Mouse (Mus musculus): ENCODE measurements at regions not wholly inside any gene's neighbourhood (a gene's known extent, or its start where the extent isn't known, plus 50 kb on each side); places are given as distances from the start of the nearest gene placed in this dataset.
"Not testable (repeated sequence)": the region's sequence is repeated elsewhere in the genome, so short reads cannot be mapped to it uniquely, and the experiment has no call there.

DNA sequence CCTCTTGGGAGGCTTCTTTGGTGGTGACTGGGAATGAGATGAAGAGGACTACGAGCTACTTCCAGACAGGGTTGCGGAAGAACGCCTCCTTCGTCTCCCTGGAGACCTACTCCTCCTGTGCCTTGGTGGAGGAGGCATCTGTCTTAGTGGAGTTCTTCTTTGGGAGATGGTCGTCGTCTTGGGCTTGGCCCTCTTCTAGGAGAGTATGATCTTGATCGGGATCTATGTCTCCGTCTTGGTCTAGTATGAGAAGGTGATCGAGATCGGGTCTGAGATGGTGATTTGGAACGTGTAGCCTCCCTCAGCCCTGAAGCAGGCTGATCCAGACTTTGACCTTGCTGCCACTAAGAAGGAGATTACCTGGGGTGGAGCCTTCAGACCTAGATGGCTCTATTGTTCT is 276.3 kb downstream of the 1810013L24Rik start:
- TF ChIP-seq EP300 (IDR thresholded peaks at IDR 0.05; ENCODE audit: insufficient read depth, low read depth, low read length): no peak
- TF ChIP-seq CTCF (IDR thresholded peaks at IDR 0.05): no peak
- no peak for TF ChIP-seq POLR2A (IDR thresholded peaks at IDR 0.05; ENCODE audit: insufficient read depth, low read depth, low read length)
- H3K4me1 ChIP-seq (ENCODE audit: control insufficient read depth, insufficient read depth, low read length): no peaks in the 10 kb centered on the region
- H3K4me3 ChIP-seq: no peak overlapping the region
- H3K36me3 ChIP-seq (ENCODE audit: control insufficient read depth, insufficient read depth, low read length): no peaks in the 10 kb centered on the region
- H3K27ac ChIP-seq: no peak overlapping the region
- H3K27me3 ChIP-seq (ENCODE audit: control insufficient read depth, insufficient read depth, low read length): no peaks in the 10 kb centered on the region
- DNase-seq: no peak
- WGBS: 91% methylated on average over 11 of the region's 11 CpGs
- no peaks in the 10 kb centered on the region for H3K79me2 ChIP-seq (replicated peaks; ENCODE audit: control insufficient read depth, insufficient read depth, low read length)
- intact Hi-C loops (cut with DNase I): no loop called here
- no peak overlapping the region for H3K9ac ChIP-seq (ENCODE audit: low read depth, low read length)

DNA sequence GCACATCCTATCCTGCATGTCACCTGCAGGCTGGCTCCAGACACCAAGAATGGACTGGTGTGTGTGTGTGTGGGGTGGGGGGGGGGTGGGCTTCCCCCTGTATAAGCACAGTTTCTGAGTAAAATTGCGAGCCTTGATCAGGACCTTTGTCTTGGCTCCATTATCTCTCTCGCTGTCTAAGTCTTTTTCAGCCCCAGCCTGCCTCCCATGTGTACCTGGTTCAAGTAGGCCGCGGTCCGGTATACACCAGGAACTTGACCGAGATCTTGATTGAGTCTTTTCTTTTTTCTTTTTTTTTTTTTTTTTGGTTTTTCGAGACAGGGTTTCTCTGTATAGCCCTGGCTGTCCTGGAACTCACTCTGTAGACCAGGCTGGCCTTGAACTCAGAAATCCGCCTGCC is 276.8 kb downstream of the 1810013L24Rik start:
- H3K4me1 ChIP-seq (ENCODE audit: control insufficient read depth, insufficient read depth, low read length): not testable (repeated sequence)
- 85% methylated on average over 8 of the region's 8 CpGs for WGBS

DNA sequence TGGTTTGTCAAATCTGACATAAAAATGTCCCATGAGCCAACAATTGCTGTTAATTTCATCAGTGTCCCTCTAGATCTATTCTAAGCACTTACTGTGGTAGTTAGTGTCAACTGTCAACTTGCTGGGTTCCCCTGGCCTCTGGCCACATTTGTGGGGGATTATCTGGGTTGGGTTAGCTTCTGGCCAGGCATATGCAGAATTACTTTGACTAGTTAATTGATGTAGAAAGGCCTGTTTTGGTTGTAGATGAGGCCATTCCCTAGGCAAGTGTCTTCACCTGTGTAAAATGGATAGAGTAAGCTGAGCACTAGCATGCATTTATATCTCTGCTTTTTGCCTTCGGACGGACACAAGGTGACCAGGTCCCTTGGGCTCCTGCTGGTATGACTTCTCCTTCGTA is 283.9 kb downstream of the 1810013L24Rik start:
- Histone ChIP-seq H3K36me3 (ENCODE audit: control insufficient read depth, insufficient read depth, low read length) (no peaks in the 10 kb centered on the region), H3K79me2 (replicated peaks; ENCODE audit: control insufficient read depth, insufficient read depth, low read length) (no peaks in the 10 kb centered on the region), H3K27me3 (ENCODE audit: control insufficient read depth, insufficient read depth, low read length) (no peaks in the 10 kb centered on the region), H3K4me1 (ENCODE audit: control insufficient read depth, insufficient read depth, low read length) (no peaks in the 10 kb centered on the region), H3K4me3 (no peak overlapping the region), H3K9ac (ENCODE audit: low read depth, low read length) (no peak overlapping the region), H3K27ac (no peak overlapping the region)
- TF ChIP-seq POLR2A (IDR thresholded peaks at IDR 0.05; ENCODE audit: insufficient read depth, low read depth, low read length) (no peak), EP300 (IDR thresholded peaks at IDR 0.05; ENCODE audit: insufficient read depth, low read depth, low read length) (no peak), CTCF (IDR thresholded peaks at IDR 0.05) (no peak)
- intact Hi-C loops (cut with DNase I): no loop called here
- WGBS: 86% methylated on average over 3 of the region's 3 CpGs
- no peak for DNase-seq

More for the DNA sequence above, 276.8 kb downstream of the 1810013L24Rik start:
- H3K36me3 ChIP-seq (ENCODE audit: control insufficient read depth, insufficient read depth, low read length); DNase-seq; H3K4me3 ChIP-seq; H3K27me3 ChIP-seq (ENCODE audit: control insufficient read depth, insufficient read depth, low read length); H3K27ac ChIP-seq; H3K9ac ChIP-seq (ENCODE audit: low read depth, low read length); intact Hi-C loops (cut with DNase I); H3K79me2 ChIP-seq (replicated peaks; ENCODE audit: control insufficient read depth, insufficient read depth, low read length): not testable (repeated sequence)

DNA sequence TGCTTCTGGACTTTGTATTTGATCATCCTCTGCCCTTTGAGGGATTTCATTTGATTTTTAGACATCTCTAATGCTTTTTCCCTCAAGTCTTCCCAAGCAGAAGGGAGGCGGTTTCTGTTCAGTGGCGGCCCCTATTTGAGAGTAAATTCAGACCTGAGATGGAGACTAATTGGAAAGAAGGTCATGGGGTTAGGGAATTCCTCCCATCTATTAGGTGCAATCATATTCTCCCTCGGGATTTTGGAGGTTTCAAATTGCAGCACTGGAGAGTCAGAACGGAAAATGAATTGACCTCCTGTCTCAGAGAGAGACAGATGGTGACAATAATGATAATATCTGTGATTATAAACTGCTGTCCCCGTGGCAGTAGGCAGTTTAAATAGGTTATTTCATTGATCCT is 285.6 kb downstream of the 1810013L24Rik start:
- 54% methylated on average over 5 of the region's 5 CpGs for WGBS
- TF ChIP-seq CTCF (IDR thresholded peaks at IDR 0.05) (no peak), POLR2A (IDR thresholded peaks at IDR 0.05; ENCODE audit: insufficient read depth, low read depth, low read length) (no peak), EP300 (IDR thresholded peaks at IDR 0.05; ENCODE audit: insufficient read depth, low read depth, low read length) (no peak)

DNA sequence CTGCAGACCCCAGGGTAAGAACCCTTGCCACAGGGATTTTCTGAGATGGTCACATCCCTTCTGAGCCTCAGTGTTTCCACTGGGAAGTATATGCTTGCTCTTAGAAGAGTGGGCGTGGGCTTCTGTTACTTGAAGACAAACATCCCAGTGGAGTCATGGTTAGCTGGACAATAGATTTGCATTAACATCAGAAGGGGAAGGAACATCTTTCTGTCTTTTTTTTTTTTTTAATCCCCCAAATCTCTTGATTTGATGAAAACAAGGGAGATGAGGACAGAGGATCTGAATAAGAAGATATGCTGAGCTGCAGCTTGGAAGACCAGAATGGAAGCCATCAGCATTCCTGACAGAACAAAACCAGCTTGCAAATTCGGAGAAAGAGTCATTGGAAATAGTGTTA is 291.7 kb downstream of the 1810013L24Rik start:
- Histone ChIP-seq H3K9ac (ENCODE audit: low read depth, low read length) (no peak overlapping the region), H3K4me1 (ENCODE audit: control insufficient read depth, insufficient read depth, low read length) (no peaks in the 10 kb centered on the region), H3K27me3 (ENCODE audit: control insufficient read depth, insufficient read depth, low read length) (no peaks in the 10 kb centered on the region; the same call in 1 of the 2 replicates), H3K27ac (no peak overlapping the region), H3K36me3 (ENCODE audit: control insufficient read depth, insufficient read depth, low read length) (no peaks in the 10 kb centered on the region), H3K79me2 (replicated peaks; ENCODE audit: control insufficient read depth, insufficient read depth, low read length) (no peaks in the 10 kb centered on the region), H3K4me3 (no peak overlapping the region)
- 67% methylated on average over 2 of the region's 2 CpGs for WGBS
- TF ChIP-seq POLR2A (IDR thresholded peaks at IDR 0.05; ENCODE audit: insufficient read depth, low read depth, low read length): no peak
- TF ChIP-seq CTCF (IDR thresholded peaks at IDR 0.05): no peak
- DNase-seq: no peak
- intact Hi-C loops (cut with DNase I): no loop called here

More for the DNA sequence above, 285.6 kb downstream of the 1810013L24Rik start:
- H3K36me3 ChIP-seq (ENCODE audit: control insufficient read depth, insufficient read depth, low read length): no peaks in the 10 kb centered on the region
- no peaks in the 10 kb centered on the region for H3K79me2 ChIP-seq (replicated peaks; ENCODE audit: control insufficient read depth, insufficient read depth, low read length)
- DNase-seq: no peak
- H3K4me1 ChIP-seq (ENCODE audit: control insufficient read depth, insufficient read depth, low read length): no peaks in the 10 kb centered on the region
- no peak overlapping the region for H3K9ac ChIP-seq (ENCODE audit: low read depth, low read length)
- H3K27me3 ChIP-seq (ENCODE audit: control insufficient read depth, insufficient read depth, low read length): no peaks in the 10 kb centered on the region
- no peak overlapping the region for H3K4me3 ChIP-seq
- intact Hi-C loops (cut with DNase I): no loop called here
- no peak overlapping the region for H3K27ac ChIP-seq

DNA sequence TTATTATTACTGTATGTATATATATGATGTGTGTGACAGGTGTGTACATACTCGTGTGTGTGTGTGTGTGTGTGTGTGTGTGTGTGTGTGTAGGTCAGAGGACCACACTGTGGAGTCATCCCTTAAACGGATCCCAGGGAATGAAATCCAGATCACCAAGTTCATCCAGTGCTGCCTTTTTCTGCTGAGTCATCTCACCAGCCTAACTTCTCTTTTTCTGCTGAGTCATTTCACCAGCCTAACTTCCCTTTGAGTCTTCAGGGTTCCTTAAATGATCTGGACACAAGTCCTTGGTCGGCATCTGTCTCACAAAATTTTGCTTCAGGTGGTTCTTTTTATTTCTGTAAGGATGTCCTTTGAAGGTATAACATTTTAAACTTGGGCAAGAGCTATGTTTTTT is 302.2 kb downstream of the 1810013L24Rik start:
- 63% methylated on average over 3 of the region's 3 CpGs for WGBS
- no peak for DNase-seq
- H3K9ac ChIP-seq (ENCODE audit: low read depth, low read length): no peak overlapping the region
- intact Hi-C loops (cut with DNase I): no loop called here
- no peak overlapping the region for H3K4me3 ChIP-seq
- H3K4me1 ChIP-seq (ENCODE audit: control insufficient read depth, insufficient read depth, low read length): no peaks in the 10 kb centered on the region
- no peaks in the 10 kb centered on the region for H3K27me3 ChIP-seq (ENCODE audit: control insufficient read depth, insufficient read depth, low read length)
- no peak overlapping the region for H3K27ac ChIP-seq
- TF ChIP-seq CTCF (IDR thresholded peaks at IDR 0.05): no peak
- TF ChIP-seq EP300 (IDR thresholded peaks at IDR 0.05; ENCODE audit: insufficient read depth, low read depth, low read length): no peak
- no peak for TF ChIP-seq POLR2A (IDR thresholded peaks at IDR 0.05; ENCODE audit: insufficient read depth, low read depth, low read length)
- H3K79me2 ChIP-seq (replicated peaks; ENCODE audit: control insufficient read depth, insufficient read depth, low read length): no peaks in the 10 kb centered on the region
- no peaks in the 10 kb centered on the region for H3K36me3 ChIP-seq (ENCODE audit: control insufficient read depth, insufficient read depth, low read length)

DNA sequence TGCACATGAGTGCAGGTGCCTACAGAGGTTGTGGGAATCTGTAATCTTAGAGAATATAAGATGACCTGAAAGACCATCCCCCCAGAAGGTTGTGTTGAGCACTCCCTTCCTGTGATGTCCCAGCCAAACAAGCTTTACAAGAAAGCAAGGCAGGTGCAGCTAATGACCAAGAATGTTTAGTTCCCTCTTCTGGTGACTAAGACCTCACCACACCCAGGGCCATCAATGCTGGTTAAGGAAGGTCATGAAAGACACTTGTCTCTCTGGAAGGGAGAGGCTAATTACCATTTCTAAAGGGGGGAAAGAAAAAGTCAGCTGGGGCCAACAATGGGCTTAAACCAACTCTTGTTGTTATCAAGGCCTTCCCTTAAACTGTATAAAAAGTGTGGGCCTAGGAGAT is 302.9 kb downstream of the 1810013L24Rik start:
- Histone ChIP-seq H3K36me3 (ENCODE audit: control insufficient read depth, insufficient read depth, low read length) (no peaks in the 10 kb centered on the region), H3K4me1 (ENCODE audit: control insufficient read depth, insufficient read depth, low read length) (no peaks in the 10 kb centered on the region), H3K27me3 (ENCODE audit: control insufficient read depth, insufficient read depth, low read length) (no peaks in the 10 kb centered on the region), H3K9ac (ENCODE audit: low read depth, low read length) (no peak overlapping the region), H3K4me3 (no peak overlapping the region), H3K79me2 (replicated peaks; ENCODE audit: control insufficient read depth, insufficient read depth, low read length) (no peaks in the 10 kb centered on the region), H3K27ac (no peak overlapping the region)
- intact Hi-C loops (cut with DNase I): no loop called here
- TF ChIP-seq POLR2A (IDR thresholded peaks at IDR 0.05; ENCODE audit: insufficient read depth, low read depth, low read length): no peak
- no peak for TF ChIP-seq EP300 (IDR thresholded peaks at IDR 0.05; ENCODE audit: insufficient read depth, low read depth, low read length)
- TF ChIP-seq CTCF (IDR thresholded peaks at IDR 0.05): no peak
- no peak for DNase-seq
